Mouse (Mus musculus): ENCODE measurements around the gene Cradd.

Cradd gene

DNA sequence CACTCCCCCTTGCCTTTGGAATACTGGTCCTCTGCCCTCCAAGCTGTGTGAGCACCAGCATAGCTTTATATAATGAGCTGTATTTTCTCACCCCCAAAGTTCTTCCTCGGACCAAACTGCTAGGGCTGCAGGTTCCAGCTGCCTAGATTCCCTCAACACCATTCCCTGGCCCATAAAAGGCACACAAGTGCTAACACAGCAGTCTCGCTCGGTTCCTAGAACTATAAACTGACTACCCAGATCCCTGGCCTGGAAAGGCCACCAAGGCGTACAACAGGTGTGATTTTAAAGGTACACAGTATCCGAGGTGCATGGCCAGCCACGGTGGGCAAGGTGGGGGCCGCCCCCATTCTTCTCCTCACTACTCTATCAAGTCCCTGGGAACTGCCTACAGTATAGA is 54.8 kb downstream of the Cradd start:
- no peak for DNase-seq (ENCODE audit: low read depth)

DNA sequence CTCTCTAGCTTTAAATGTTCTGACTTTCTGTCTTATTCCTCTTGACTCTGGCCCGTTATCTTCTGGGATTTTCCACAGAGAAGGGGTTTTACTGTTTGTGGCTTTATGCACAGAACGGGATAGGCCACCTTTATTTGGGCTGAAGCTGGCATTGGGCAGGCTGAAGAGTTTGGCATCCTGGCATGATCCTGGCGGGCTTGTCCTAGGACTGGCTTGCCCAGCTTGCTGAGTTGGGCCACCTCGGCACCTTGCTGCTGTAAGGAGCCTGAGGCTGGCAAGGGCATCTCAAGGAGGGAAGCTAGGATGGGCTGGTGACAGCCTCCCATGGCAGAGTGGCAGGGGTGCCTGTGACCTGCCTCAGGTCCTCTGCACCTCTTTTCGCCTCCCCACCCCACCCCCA is 55.6 kb downstream of the Cradd start:
- DNase-seq (ENCODE audit: low read depth): no peak

DNA sequence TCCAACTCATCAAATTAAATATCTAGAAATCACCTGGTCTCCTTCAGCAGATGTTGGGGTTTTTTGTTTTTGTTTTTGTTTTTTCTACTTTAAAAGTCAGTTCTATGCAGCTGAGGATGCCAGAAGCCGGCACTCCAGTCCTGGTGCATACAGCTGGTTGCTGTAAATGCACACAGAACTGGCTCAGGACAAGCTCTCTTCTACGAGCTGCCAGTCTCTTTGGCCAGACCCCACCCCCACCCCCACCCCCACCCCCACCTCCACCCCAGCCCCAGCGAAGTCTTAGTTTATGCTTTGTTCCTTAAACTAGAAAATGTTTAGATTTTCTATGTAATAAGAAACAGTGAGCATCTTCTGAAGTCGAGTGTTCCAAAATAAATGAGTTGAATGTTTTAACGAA is 57.0 kb downstream of the Cradd start:
- no peak for DNase-seq (ENCODE audit: low read depth)

DNA sequence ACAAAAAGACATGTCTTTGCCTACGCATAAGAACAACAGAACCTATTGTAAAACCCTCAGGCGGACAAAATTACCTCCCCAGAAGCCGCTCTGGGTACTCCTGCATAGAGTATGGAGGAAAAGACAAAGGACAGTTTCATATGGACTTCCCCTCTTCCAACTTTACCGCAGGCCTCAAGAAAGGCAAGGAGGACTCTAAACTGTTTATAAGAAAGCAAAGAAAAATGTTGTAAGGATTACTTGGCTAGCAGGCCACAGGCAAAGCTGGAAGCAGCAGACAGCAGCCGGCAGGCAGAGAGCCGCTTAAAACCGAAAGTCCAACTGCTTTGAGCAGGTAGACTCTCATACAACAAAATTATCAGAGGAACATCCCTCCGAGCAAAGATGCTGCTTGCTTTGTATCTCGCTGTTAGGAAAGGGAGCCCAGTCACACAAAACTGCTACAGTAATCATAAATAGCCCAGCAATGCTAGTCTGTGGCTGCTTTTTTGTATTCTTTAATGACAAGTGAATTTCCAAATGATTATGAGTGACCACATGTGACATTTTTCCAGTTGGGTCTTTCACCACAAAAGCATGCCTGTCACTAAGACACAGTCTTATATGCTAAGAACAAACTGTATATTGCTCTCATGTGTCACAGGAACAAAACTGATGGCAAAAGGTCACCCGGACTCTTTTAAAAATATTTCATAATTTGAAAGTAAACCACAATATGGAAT is 57.7 kb downstream of the Cradd start:
- peak; percentile 22 for DNase-seq (ENCODE audit: low read depth)

DNA sequence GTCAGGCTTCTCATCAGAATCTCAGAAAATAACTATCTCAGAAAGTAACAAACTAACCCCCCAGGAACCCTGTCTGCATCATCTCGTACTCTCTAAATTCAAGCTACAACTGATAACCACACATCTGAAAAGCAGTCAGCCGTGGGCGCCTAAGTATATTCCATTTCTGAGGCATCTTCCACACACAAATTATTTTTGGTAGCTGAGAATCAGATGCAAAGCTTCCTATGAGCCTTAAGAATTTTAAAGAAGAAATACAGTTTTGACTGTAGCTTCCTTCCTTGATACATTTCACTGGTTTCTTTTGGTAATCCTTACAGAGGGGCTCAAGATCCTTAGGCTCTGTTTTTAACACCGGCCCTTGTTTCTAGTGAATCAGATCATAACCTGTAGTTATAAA is 58.4 kb downstream of the Cradd start:
- DNase-seq (ENCODE audit: low read depth): no peak

DNA sequence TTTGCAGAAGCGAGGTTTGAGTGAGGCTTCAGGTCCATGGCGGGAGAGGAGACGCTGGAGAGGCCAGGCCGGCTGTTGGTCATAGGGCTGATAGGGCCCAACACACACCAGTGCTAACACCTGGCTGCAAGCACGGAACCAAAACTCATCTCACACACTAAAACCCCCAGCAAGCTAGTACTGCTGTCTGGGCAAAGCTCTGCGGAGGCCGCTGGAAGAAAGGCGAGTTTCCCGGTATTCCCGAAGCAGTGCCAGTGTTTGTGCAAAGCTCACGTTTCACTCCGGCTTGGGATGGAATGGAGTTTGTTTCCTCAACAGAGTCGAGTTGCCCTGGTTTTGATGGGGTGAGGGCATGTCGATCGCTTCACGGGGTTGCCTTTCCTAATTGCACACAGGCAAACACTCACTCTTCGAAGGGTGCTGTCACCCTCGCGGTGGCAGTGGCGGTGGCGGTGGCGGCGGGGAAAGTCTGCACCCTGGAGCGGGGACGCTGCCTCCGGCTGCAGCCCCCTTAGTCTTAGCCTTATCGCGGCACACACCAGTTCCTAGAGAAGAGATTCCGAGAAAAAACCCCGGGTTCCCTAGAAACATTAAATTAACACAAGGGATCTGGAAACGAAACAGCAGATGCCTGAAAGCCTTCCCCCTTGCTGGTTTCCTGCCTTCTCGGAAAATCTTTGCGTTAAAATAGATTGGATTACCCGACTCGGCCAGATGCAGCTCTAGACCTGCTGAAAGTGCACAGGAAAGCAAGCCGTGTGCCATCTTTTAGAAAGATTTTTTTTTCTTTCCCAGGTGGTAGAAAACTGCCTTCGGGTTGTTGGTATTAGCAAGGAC is 59.2 kb downstream of the Cradd start:
- no peak for DNase-seq (ENCODE audit: low read depth)

DNA sequence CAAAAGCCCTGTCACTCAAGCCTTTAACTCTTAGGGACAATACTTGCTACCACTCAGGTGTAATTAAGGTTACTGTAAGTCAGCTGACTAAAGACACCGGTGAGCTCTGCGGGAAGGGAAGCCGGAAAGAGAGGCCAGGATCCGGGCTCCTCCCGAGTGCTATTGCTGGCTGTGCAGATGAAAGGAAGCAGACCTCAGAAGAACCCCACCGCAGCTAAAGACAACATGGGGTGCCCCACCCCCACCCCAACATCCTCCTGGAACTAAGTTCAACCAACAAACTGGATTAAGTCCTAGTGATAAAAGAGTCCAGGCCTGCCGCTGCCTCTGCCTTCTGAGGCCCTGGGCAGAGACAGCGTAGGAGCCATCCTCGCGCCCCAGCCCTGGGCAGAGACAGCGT is 61.5 kb downstream of the Cradd start:
- DNase-seq (ENCODE audit: low read depth): no peak

DNA sequence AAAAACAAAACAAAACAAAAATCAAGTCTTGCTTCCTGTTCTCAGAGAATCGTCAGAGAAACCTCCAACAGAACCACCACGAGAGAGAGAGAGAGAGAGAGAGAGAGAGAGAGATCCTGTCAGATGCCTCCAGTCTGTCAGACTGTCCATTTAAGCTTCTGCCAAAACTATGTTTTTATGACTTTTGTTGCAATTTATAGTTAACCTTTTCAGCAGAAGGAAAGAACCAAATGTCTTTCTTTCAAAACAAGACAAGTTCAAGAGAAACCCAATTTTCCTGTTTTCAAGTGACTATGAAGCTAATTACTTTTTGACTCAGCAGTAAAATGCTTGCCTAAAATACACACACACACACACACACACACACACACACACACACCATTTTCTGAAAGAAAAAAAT is 62.7 kb downstream of the Cradd start:
- DNase-seq (ENCODE audit: low read depth): peak; percentile 47

DNA sequence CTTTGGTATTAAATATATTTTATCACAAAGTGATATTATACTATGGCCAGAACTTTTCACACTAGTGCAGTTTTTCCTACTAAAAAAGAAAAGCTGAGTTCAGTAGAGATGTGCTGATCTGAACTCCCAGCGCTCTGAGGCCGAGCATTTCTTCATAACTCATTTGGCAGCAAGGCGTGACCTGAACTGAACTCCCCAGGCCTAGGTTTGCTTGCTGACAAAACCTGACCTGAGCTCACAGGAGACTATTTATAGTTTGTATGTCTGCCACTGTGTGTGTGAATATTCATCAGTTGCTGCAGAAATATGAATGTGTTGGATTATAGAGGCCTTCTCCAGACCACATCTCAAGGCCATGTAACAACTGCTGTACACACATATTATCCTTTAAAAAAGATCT is 63.5 kb downstream of the Cradd start:
- DNase-seq (ENCODE audit: low read depth): peak; percentile 19

DNA sequence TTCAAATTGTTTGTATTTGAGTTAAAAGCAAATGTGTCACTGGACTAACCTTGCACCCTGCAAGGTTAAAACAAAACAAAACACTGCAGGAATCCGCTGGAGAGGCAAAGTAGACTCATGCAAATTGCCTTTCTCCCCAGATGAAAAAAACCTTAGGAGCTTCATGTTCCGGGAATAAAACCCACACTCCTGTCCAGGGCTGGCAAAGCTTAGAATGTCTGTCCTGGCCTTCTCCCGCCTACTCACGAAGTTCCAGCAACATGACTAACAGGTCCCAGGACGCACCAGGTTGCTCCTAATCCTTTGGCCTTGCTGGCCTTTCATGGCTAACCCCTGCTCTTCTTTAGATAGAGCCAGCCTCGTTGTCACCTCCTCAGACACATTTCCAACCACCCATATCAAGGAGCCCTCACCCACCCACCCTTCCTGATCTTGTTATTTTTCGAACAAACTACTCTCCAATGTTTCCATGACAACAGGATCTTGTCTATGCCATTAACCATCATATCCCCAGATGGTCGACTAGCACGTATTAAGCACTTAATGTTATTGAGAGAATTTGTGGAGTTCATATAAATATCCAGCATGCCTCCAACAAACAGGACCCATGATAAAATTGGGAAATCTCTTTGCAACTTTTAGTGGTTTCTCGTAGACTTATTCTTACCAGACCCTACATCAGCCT is 65.3 kb downstream of the Cradd start:
- no peak for DNase-seq (ENCODE audit: low read depth)

DNA sequence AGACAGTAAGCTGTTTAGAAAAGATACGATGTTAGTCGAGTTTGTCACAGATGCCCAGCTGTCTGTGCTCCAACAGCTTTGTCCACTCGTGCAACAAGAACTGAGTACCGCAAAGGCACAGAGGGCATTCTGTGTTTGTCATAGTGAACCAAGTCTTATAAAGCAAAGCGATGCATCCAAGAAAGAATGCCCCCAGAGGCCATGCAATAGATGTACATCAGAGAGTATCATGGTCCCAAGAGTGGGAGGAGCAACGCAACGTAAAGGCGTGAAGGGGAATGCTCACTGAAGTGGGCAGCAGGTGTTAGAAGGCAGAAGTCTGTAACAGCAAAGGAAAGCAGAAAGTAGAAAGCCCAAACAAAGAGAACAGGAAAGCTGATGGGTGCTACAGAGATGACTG is 66.0 kb downstream of the Cradd start:
- no peak for DNase-seq (ENCODE audit: low read depth)

DNA sequence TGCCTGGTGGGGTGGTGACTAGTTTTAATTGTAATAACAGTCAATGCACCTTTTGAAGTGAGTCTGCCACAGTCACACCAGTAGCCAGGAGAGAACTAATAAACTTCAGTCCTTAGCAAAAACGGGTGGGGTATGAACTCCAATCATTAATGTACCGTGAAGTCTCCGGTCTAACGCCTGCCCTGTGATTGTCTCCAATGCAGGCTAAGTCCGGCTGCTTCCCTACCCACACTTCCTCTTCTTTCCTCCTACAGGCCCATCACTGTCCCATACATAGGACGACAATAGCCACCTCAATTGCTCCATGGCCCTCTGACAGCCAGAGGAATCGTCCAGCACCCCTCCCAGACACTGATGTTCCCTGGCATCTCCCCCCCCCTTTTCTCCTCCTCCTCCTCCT is 67.8 kb downstream of the Cradd start:
- DNase-seq (ENCODE audit: low read depth): no peak

DNA sequence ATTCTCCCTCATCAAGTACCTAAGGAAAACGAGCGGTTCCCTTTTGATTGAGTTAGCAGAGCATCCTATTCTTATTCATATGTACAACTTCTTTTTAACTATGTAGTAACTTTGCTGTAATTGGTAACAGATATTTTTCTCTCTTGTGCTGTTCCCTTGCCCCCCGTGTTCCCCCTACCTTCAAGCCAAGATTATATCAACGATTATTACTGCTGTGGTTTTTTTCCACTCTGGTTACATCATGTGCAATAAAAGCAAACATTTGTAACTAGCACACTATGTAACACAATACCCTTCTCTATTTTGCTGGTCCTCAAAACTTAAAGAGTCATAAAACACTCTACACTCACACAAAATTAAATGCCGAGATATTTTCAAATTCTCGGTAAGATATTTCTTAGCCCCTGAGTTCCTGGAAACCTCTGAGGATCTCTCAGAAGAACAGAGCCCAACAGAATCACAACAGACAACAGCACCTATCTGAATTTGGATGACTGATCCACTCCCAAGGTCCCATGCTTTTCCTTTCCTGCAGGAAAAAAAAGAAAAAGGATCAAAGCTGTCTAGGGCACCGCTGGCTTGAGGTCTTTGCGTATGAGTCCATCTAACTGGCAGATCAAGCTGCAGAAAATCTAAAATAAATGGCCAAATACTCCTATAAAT is 68.8 kb downstream of the Cradd start:
- DNase-seq (ENCODE audit: low read depth): no peak

DNA sequence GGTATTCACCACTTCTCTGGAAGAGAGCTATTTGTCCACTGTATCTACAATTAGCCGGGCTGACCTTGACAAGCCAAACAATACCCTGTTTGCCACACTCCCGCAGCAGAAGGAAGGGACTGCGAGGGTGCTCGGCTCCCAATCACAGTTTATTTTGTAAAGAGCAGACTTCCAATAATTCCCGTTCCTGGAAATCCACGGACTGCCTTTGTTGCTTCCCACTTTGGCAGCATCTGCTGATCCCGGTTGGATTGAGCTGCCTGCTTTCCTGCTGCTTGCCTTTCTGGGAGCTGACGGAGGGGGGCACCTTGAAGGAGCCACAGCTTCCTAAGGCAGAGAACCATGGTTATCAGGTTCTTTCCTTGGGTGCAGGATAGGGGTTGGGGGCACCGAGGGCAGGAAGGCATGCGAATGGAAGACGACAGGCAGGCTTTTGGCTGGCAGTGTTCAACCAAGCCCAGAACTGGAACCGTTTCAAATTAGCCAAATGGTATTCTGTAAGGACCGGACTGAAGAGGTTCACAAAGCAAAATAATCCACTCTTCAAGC is 69.4 kb downstream of the Cradd start:
- no peak for DNase-seq (ENCODE audit: low read depth)

DNA sequence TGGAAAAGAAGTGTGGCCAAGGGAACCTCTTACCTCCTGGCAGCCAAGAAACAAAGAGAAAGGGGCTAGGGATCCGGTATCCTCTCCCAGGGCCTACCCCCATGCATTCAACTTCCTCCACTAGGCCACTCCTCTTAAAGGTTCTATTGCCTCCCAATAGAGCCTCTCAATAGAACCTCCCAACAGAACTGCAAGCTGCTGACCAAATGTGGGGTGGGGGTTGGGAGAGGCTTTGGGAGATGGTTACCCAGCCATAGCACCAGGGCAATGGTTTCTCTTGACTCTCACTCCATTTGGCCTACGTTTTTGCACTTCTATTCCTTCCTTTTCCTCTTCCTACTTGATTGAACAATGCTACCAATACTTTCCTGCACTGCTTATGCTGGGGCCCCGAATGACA is 69.9 kb downstream of the Cradd start:
- DNase-seq (ENCODE audit: low read depth): no peak

DNA sequence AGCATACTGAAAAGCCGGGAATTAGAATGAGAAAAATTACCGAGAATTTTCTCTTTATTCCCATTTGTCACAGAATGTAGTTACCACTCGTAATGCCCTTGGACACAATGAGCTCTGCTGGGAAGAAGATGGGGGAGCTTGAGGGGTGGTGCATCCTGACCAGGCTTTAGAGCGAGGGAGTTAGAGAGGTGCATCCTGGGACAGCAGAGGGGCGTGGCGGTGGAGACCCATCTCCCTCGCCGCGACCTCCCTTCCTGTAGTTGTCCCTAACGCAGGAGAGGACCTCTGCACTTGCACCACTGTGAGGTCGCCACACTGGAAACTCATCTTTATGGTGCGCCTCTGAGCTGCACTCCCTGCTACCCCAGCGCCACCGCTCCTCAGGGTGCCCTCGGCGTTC is 72.3 kb downstream of the Cradd start:
- DNase-seq (ENCODE audit: low read depth): no peak

DNA sequence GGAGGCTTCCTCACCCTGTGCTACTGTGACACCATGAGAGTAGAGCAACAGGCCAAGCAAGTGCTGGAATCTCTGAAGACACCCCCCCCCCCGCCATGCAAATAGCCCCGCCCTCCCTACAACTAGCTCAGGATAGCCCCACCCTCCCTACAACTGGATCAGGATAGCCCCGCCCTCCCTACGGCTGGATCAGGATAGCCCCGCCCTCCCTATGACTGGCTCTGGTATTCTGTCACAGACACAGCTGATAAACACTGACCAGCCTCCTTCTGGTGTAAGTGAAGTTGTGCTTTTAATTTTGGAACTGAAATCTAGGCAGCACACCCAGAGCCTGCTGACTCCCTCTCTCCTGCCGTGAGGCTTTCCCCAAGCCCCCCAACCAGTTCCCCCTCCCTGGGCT is 75.6 kb downstream of the Cradd start:
- no peak for DNase-seq (ENCODE audit: low read depth)

DNA sequence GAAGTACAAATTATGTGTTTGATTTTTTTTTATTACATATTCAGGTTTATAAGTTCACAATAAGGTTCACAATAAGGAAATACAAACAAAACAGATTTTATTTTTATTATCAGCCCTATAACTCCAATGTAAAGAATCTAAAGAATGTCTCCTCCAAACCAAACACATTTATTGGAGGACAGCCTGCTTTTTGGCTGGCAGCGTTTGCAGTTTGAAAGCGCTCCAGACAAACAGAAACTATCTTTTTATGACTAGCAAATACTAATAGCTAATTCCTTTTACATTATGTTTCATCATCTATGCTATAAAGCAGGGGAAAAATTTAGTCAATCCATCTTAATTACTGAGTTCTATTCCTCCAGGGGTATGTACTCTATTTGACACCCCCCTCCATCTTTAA is 77.2 kb downstream of the Cradd start:
- DNase-seq (ENCODE audit: low read depth): no peak

DNA sequence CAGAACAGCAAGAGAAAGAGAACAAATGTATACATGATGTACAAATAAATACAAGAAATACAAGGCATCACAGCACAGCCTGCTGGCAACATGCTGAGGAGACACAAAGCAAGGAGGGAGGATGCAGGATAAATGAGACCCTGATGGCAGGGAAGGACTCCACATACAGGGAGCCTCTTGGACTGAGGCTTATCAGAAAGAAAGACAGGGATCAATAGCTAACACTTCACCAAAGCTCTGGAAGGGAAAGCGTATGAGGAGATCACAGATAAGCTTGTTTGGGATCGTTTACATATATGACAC is 78.3 kb downstream of the Cradd start:
- DNase-seq (ENCODE audit: low read depth): peak; percentile 20

DNA sequence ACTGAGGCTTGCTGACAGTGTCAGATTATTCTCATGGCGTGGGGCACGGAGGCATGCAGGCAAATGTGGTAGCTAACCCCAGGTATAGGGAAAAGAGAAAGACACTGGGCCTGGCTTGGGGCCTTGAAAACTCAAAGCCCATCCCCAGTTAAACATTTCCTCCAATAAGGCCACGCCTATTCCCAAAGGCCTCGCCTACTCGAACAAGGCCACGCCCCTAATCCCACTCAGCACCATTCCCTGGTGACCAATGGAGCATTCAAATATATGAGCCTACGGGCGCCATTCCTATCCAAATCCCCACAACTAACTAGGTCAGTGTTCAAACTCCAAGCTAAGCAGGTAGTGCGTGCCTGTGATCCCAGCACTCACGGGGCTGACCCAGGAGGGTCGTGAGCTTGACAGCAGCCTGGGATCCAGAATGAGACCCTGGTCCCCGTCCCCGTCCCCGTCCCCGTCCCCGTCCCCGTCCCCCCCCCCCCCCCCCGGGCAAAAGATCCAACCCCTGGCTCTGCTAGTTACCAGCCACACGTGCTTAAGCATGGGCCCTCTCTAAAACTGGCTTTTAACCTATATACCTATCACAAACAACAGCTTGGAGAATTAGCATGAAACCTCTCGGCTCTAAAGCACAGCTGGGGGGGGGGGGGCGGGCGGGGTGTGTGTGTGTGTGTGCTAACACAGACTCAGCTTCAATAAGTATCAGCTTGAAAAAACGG is 78.8 kb downstream of the Cradd start:
- DNase-seq (ENCODE audit: low read depth): no peak

DNA sequence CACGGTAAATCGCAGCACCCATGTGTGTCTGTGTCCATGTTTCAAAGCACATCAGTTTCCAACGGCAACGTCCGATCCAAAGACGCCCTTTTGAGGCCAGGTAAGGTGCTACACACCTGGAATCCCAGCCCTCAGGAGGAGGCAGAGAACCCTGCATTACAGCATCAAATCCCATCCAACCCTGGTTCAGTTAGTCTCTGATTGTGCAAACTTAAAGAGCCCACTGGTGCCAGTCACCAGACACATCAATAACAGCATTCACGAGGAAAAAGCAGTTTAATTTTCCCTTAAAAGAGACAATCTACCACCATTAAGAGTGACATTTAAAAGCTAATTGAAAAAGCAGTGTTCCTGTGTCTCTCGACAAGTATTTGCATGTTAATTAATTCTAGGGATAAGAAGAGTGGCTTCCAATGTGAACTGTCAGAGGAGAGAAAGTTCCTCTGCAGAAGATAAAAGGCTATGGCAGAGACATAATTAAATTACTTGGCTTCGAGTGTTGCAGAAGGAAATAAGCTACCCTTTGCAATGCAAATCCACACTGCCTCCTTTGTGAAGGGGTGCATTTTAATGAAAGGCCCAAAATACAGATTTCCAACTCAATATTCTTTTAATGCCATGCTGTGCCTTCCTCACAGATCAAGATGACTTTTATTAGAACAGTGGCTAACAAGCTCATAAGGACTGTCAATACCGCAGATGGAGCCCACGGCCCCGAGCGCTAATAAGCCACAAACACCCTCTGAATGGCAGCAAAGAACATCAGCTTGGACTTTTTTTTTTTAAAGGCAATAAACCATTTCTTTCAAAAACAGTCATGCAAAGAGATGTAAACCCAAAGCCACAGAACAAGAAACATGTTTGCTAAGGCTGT is 84.5 kb downstream of the Cradd start:
- no peak for DNase-seq (ENCODE audit: low read depth)

All from 416B (cell line).